Mouse (Mus musculus): ENCODE results near the gene Map3k12. TPM values are rescaled to one million over a fixed set of nuclear protein-coding genes. Genes with fewer than 3 reads are reported as not detected.

The Map3k12 gene
- total RNA-seq, 2 experiments from 2014 or later: 13.2 to 13.4 TPM

GRCm38 (mm10) chr15:102460971-102461370 lies 55.9 kb downstream of the Map3k12 start:
- DNase-seq (ENCODE audit: low spot score in 2 of 2): no peak

DNA sequence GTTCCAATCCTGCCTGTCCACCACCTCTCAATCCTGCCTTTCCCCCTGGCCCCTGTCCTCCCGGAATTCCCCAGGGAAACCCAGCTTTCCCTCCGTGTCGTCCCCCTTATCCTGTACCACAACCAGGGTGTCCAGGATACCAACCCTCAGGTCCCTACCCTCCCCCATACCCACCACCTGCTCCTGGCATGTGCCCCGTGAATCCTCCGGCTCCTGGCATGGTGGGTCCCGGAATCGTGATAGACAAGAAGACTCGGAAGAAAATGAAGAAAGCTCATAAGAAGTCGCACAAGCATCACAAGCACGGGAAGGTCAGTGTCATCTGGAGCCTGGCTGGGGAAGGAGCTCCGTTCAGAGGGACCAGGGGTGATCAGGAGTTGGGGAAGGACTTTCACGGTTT lies 56.5 kb downstream of the Map3k12 start:
- no peak for DNase-seq (ENCODE audit: low spot score in 2 of 2)

GRCm38 (mm10) chr15:102459847-102460246 lies 57.0 kb downstream of the Map3k12 start:
- DNase-seq (ENCODE audit: low spot score in 2 of 2): no peak

GRCm38 (mm10) chr15:102459381-102459780 lies 57.5 kb downstream of the Map3k12 start:
- no peak for DNase-seq (ENCODE audit: low spot score in 2 of 2)

DNA sequence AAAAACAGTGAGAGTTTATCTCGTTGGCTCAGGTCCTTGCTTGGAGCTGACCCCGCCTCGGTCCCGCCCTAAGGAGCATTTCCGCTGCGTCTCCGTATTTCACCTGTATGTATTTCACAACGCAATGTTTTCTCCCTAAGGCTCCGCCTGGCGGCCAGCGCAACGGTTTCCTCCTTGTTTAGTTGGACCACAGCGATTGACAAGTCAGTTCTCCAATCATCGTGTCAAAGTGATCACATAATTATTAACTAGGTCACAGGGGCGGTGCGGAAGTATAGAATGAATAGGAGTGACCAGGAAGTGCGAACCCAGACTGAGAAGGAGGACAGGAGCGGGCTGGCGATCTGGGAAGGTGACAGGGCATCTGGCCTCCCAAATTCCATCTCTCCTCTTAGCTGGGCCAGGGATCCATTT lies 58.0 kb downstream of the Map3k12 start, which contains the start of gene Prr13:
Gene Prr13, plus strand, starts transcription at position 125 of the 414 bp plus-strand sequence.
- peak; percentile 39 to 84 for DNase-seq (ENCODE audit: low spot score in 2 of 2)

DNA sequence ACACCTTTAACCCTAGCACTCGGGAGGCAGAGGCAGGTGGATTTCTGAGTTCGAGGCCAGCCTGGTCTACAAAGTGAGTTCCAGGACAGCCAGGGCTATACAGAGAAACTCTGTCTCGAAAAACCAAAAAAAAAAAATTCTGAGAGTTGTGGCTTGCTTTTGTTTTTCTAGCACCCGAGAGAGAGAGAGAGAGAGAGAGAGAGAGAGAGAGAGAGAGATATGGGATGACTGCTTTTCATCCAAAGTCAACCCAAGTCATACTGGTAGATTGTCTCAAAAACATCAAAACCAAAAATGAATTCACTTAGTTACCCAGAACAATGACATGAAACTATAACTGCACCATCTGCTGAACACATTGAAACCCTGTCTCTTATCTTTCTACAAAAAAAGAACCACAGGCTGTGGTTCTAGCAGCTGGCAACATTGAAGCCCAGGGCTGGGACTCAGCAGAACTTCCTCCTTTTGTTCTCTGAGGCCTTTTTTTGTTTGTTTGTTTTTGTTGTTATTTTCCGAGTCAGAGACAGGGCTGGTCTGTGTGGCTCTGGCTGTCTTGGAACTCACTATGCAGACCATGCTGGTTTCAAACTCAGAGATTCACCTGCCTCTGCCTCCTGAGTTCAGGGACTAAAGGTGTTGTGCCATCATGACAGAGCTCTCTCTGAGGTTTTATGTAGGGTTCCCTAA lies 58.7 kb downstream of the Map3k12 start:
- DNase-seq (ENCODE audit: low spot score in 2 of 2): no peak

DNA sequence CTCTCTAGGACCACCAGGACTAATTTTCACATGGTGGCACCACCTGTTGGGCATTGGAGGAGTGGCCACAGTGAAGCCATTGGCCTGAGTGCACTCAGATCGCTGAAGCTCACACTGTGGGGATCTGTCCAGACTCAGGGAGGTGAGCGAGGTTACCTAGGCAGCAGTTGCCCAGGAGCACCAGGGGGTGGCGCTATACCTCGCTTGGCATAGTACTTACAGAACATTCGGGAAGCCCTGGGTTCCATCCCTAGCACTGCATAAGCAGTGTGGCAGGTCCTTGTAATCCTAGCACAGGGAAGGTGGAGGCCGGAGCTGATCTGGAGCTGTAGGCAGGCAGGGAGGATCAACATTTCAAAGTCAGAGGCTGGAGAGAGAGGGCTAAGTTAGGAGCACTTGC lies 60.9 kb downstream of the Map3k12 start:
- DNase-seq (ENCODE audit: low spot score in 2 of 2): no peak

DNA sequence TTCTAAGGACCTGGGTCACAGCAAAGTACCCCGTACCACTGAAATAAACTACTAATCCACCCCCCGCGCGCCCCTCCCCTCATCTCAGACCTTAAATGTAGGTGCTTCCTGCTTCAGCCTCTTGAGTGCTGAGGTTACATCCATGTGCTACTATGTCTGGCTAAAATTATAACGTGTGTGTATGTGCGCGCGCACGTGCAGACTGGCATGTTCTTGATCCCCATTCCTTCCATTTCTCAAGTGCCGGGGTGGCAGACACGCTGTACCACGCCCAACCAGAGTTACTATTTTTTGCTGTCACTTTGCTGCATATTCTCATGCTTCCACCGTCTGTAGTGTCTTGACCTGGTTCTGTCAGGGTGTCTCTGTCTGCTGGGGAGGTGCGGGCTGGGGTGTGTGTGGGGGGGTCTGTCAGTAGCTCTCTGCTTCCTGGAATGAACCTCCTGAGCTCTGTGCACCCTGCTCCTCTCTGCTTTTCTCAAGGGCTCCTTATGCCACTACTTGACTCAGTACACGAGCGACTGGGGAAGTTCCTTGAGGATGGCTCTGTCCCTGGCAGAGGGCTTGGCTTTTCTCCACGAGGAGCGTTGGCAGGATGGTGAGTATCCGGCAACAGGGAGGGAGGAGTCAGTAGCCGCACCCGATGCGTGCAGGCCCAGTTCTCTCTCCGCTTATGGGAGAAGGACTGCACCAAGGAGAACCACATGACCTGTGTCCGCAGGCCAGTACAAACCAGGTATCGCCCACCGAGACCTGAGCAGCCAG lies 65.0 kb downstream of the Map3k12 start:
- no peak for DNase-seq (ENCODE audit: low spot score in 2 of 2)

GRCm38 (mm10) chr15:102450928-102451327 lies 65.9 kb downstream of the Map3k12 start:
- DNase-seq (ENCODE audit: low spot score in 2 of 2): peak in 1 of 2 experiments; percentile 39

- no peak for DNase-seq (ENCODE audit: low spot score in 2 of 2)
Observed at GRCm38 (mm10) chr15:102449366-102449765, 67.5 kb downstream of the Map3k12 start.

Other genes with a start within 250 kb of the Map3k12 start
- under 1 TPM; 0.17 to 0.31 TPM for gene Gm9918, start 246.5 kb downstream of the Map3k12 start, total RNA-seq (2021)
- gene Mfsd5, start 237.6 kb downstream of the Map3k12 start, total RNA-seq (2021): 10 to 100 TPM; 34.4 to 36.7 TPM
- gene Espl1, start 220.8 kb downstream of the Map3k12 start, total RNA-seq (2021): 10 to 100 TPM; 16.5 to 24.5 TPM
- 100 to 1,000 TPM; 443 to 452 TPM for gene Pfdn5, start 190.9 kb downstream of the Map3k12 start, total RNA-seq (2021)
- 10 to 100 TPM; 86.3 to 96.7 TPM for gene Myg1, start 185.4 kb downstream of the Map3k12 start, total RNA-seq (2021)
- gene Aaas, start 166.3 kb downstream of the Map3k12 start, total RNA-seq (2021): 10 to 100 TPM; 32.3 to 39.0 TPM
- gene Sp7, start 149.9 kb downstream of the Map3k12 start, total RNA-seq (2021): under 1 TPM; 0.31 to 0.48 TPM
- 100 to 1,000 TPM; 101 to 110 TPM for gene Sp1, start 110.9 kb downstream of the Map3k12 start, total RNA-seq (2021)
- gene Amhr2, start 71.7 kb downstream of the Map3k12 start, total RNA-seq (2021): 1 to 10 TPM; 2.8 to 3.1 TPM
- 10 to 100 TPM; 63.2 to 81.5 TPM for gene Prr13, start 58.0 kb downstream of the Map3k12 start, total RNA-seq (2021)
- 100 to 1,000 TPM; 925 to 956 TPM for gene Pcbp2, start 46.5 kb downstream of the Map3k12 start, total RNA-seq (2021)
- 1 to 10 TPM in 1 of 2 experiments, not detected in 1; 4.3 TPM for gene Gm10337, start 13.3 kb downstream of the Map3k12 start, total RNA-seq (2021)
- 10 to 100 TPM; 52.8 to 53.2 TPM for gene Tarbp2, start 1.1 kb upstream of the Map3k12 start, total RNA-seq (2021)
- gene Npff, start 7.9 kb upstream of the Map3k12 start, total RNA-seq (2021): 1 to 10 TPM; 5.9 to 8.6 TPM
- gene Gm28047, start 108.0 kb upstream of the Map3k12 start, total RNA-seq (2021): 1 to 10 TPM in 1 of 2 experiments, not detected in 1; 1.5 TPM
- gene Atf7, start 108.4 kb upstream of the Map3k12 start, total RNA-seq (2021): 10 to 100 TPM; 81.4 to 87.1 TPM
- 10 to 100 TPM; 18.1 to 18.2 TPM for gene Atp5g2, start 155.3 kb upstream of the Map3k12 start, total RNA-seq (2021)
- 100 to 1,000 TPM; 118 to 120 TPM for gene Calcoco1, start 205.1 kb upstream of the Map3k12 start, total RNA-seq (2021)